Mouse (Mus musculus) embryonic facial prominence, embryonic 10.5 days (tissue): ENCODE measurements around the gene Islr2. TPM values are rescaled to one million over a fixed set of nuclear protein-coding genes. Genes with fewer than 3 reads are reported as not detected.

ENCODE experiments used
- DNase-seq: peaks from one replicate; pipeline ENCODE4 v3.0.0-alpha.2; 2017; ENCODE audit warnings: low spot score
- H3K27ac ChIP-seq: fragments of 300-500 bp; sonication (generic); replicated peaks from 2 replicates; pipeline ENCODE4 v1.5.1; 2016; ENCODE audit warnings: mild to moderate bottlenecking
- H3K27me3 ChIP-seq: fragments of 300-500 bp; sonication (generic); replicated peaks from 2 replicates; pipeline ENCODE4 v1.6.1; 2016; ENCODE audit warnings: low read depth, mild to moderate bottlenecking; ENCODE audit not compliant: poor library complexity, severe bottlenecking
- H3K36me3 ChIP-seq: fragments of 300-500 bp; sonication (generic); replicated peaks from 2 replicates; pipeline ENCODE4 v1.6.1; 2016; ENCODE audit warnings: mild to moderate bottlenecking, moderate library complexity
- H3K4me1 ChIP-seq: fragments of 300-500 bp; sonication (generic); 2 replicates; pipeline ENCODE4 v1.6.1; 2016
- H3K4me3 ChIP-seq: fragments of 300-500 bp; sonication (generic); 2 replicates; pipeline ENCODE4 v1.5.1; 2016; ENCODE audit warnings: mild to moderate bottlenecking, moderate library complexity
- H3K9me3 ChIP-seq: fragments of 300-500 bp; sonication (generic); 2 replicates; pipeline ENCODE4 v1.6.1; 2016; ENCODE audit warnings: mild to moderate bottlenecking
- WGBS: fragments of 180-500 bp; shearing (Covaris S2); methylation state at CpG from one replicate; pipeline ENCODE4 v1.1.7; 2016; 5-methylcytosine and 5-hydroxymethylcytosine counted together
- microRNA-seq: library from miRNA; unstranded; fragments of <30 nt; microRNA quantifications from one replicate; pipeline ENCODE4, GENCODE M21; 2017
- polyA plus RNA-seq: library from polyadenylated mRNA; unstranded; fragments of >200 nt; fragmentation: Nextera tagmentation; extraction: Ambion mirVana; gene quantifications from 2 replicates; pipeline ENCODE4 v1.2.1, GENCODE M21; 2016

Gene Islr2
- polyA plus RNA-seq, 1 experiment from 2014 or later: 2.2 TPM

GRCm38 (mm10) chr9:58155366-58155765 is 48.8 kb downstream of the Islr2 start:
- Histone ChIP-seq H3K4me1 (peaks cover 64% of the 10 kb centered on the region), H3K27ac (peak overlapping the region; percentile 30), H3K27me3 (0 out of 2 replicates have a peak, but pooled peaks cover 5% of the 10 kb centered on the region), H3K4me3 (no peak overlapping the region), H3K36me3 (peaks cover 53% of the 10 kb centered on the region), H3K9me3 (no peaks in the 10 kb centered on the region)
- 76% methylated on average over 3 of the region's 3 CpGs for WGBS
- no peak for DNase-seq

GRCm38 (mm10) chr9:58153095-58153494 is 51.0 kb downstream of the Islr2 start:
- H3K36me3 ChIP-seq: peaks cover 75% of the 10 kb centered on the region

GRCm38 (mm10) chr9:58150733-58151361 is 53.3 kb downstream of the Islr2 start:
- Histone ChIP-seq H3K4me1 (peaks cover 37% of the 10 kb centered on the region), H3K9me3 (no peaks in the 10 kb centered on the region), H3K27me3 (no peaks in the 10 kb centered on the region), H3K27ac (no peak overlapping the region), H3K36me3 (peaks cover 88% of the 10 kb centered on the region), H3K4me3 (no peak overlapping the region)
- no peak for DNase-seq
- WGBS: 76% methylated on average over 4 of the region's 4 CpGs

More at GRCm38 (mm10) chr9:58153095-58153494, 51.0 kb downstream of the Islr2 start:
- Histone ChIP-seq H3K27me3 (0 out of 2 replicates have a peak, but pooled peaks cover 5% of the 10 kb centered on the region), H3K4me1 (peaks cover 41% of the 10 kb centered on the region), H3K27ac (peak overlapping the region; percentile 0; the same call in 1 of the 2 replicates), H3K4me3 (no peak overlapping the region), H3K9me3 (no peaks in the 10 kb centered on the region)
- no peak for DNase-seq
- WGBS: 74% methylated on average over 3 of the region's 3 CpGs

GRCm38 (mm10) chr9:58148806-58149205 is 55.3 kb downstream of the Islr2 start:
- Histone ChIP-seq H3K9me3 (no peaks in the 10 kb centered on the region), H3K27me3 (no peaks in the 10 kb centered on the region), H3K36me3 (peaks cover 94% of the 10 kb centered on the region), H3K4me3 (no peak overlapping the region), H3K4me1 (peaks cover 46% of the 10 kb centered on the region), H3K27ac (no peak overlapping the region)
- 71% methylated on average over 2 of the region's 2 CpGs for WGBS
- DNase-seq: no peak

Small RNA genes lying within 50 kb of the gene (microRNA-seq; reads per million reads assigned to microRNA genes)
- not detected for gene Mir6385

Other genes with a start within 250 kb of the Islr2 start
- gene Cyp11a1, start 197.9 kb downstream of the Islr2 start, polyA plus RNA-seq: not detected in 2 replicates
- 33.6 and 47.2 TPM in 2 replicates for gene Stra6, start 140.5 kb downstream of the Islr2 start, polyA plus RNA-seq
- gene Ccdc33, start 85.5 kb downstream of the Islr2 start, polyA plus RNA-seq: 0.36 and 0.56 TPM in 2 replicates
- gene Islr, start within 50 bp of the Islr2 start, polyA plus RNA-seq: 13.8 and 18.2 TPM in 2 replicates
- gene Pml, start 45.5 kb upstream of the Islr2 start, polyA plus RNA-seq: 17.2 and 17.6 TPM in 2 replicates
- gene Stoml1, start 48.8 kb upstream of the Islr2 start, polyA plus RNA-seq: 28.4 and 30.2 TPM in 2 replicates
- gene Loxl1, start 108.9 kb upstream of the Islr2 start, polyA plus RNA-seq: 7.0 and 11.9 TPM in 2 replicates
- not detected in 2 replicates for gene Tbc1d21, start 166.1 kb upstream of the Islr2 start, polyA plus RNA-seq